8 mouse cellular contexts compared by ENCODE assay signal in the genomic region with DNA sequence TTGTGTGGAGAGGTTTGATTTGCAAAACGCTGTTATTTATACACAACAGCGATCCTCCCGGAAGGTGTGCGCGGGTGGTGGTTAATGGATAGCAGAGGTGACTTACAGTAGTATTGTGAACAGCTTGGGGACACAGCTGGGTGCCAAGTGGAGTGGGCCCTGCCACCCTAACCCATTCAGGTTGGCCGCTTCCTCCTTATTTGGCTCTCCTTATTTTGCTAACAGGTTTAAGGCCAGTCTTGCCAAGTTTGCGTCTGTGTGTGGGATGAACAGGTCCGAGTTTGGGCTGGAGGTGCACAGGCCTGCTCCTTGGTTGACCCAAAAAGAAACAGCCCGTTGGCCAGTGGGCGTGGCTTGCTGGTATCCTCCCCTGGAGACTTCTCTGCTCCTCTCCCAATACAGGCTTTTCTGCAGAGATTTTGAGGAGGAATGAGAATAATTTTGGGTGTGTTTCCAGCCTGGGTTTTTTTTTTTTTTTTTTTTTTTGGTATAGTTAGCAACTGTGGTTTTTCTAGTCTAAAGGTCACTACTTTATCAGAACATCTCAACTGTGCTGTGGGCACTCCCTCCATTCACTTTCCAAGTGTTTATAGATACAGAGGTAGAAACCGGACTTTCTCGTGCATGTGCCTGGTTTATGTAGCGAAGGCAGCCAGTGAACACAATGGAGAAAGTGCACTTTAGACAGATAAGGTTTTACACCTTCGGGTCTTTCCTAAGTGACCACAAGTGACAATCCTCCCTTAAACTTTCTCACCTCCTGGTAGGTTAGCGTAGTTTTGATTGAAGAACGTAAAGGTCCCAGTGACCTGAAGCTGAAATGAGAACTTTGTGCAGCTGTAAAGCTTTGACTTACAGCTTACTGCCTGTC. TPM values are rescaled to one million over a fixed set of nuclear protein-coding genes. Genes with fewer than 3 reads are reported as not detected.
DNase-seq lines count a peak whose midpoint lies in the region; ATAC-seq and TF ChIP-seq lines count a peak whose summit lies in the region.

No protein-coding gene starts in this region.

- H3K27ac ChIP-seq in left cerebral cortex, adult 2 months = peak overlapping the region; percentile 92
- H3K27ac ChIP-seq in neural tube, embryonic 13.5 days (replicated peaks) = peak overlapping the region; percentile 96; the same call in 1 of the 2 replicates

- H3K4me2 ChIP-seq in neural tube, embryonic 13.5 days = peak overlapping the region; percentile 95

- peak; percentile 30 for ATAC-seq in common myeloid progenitor, adult 5-6 weeks (replicated peaks; ENCODE audit: low read depth, poor library complexity, severe bottlenecking)
- ATAC-seq in neural tube, embryonic 13.5 days (ENCODE audit: low read depth) = peak; percentile 32; the same call in 1 of the 2 replicates

- DNase-seq in left cerebral cortex, adult 2 months (ENCODE audit: extremely low spot score in 1 of 2, low spot score in 2 of 2) = no peak
- no peak for DNase-seq in left cerebral cortex, adult 9 months (ENCODE audit: low spot score in 2 of 2)
- DNase-seq in heart, adult 18-20 months = peak; percentile 65 to 68
- DNase-seq in kidney, adult 11 months = peak; percentile 74
- peak; percentile 44 for DNase-seq in lung, adult 2 months
- peak; percentile 64 for DNase-seq in thymus, postnatal 25 days

- H3K27me3 ChIP-seq in neural tube, embryonic 13.5 days = no peaks in the 10 kb centered on the region

- intact Hi-C loops in left cerebral cortex, adult 2 months (cut with DNase I) = loop anchor here (5.0 to 10.0 kb wide), 3 partner anchors 142 to 288 kb away; partner anchors contain the start of gene 1500015O10Rik

- no peaks in the 10 kb centered on the region for H3K9me3 ChIP-seq in neural tube, embryonic 13.5 days

- no peaks in the 10 kb centered on the region for H3K36me3 ChIP-seq in neural tube, embryonic 13.5 days

- 6% methylated on average over 16 of the region's 16 CpGs for WGBS in lung, adult 2 months
- 18% methylated on average over 16 of the region's 16 CpGs for WGBS in neural tube, embryonic 13.5 days

- H3K4me3 ChIP-seq in left cerebral cortex, adult 2 months = peak overlapping the region; percentile 95
- peak overlapping the region; percentile 78 for H3K4me3 ChIP-seq in lung, adult 2 months (replicated peaks; ENCODE audit: extremely low read depth, low read depth, low read length)
- H3K4me3 ChIP-seq in neural tube, embryonic 13.5 days = peak overlapping the region; percentile 98

- no peak for TF ChIP-seq CTCF in left cerebral cortex, adult 2 months (IDR thresholded peaks at IDR 0.05)
- TF ChIP-seq CTCF in lung, adult 2 months (IDR thresholded peaks at IDR 0.05; ENCODE audit: insufficient read depth, low read length) = no peak

- peaks cover 11% of the 10 kb centered on the region; the same call in 1 of the 2 replicates for H3K4me1 ChIP-seq in lung, adult 2 months (ENCODE audit: control insufficient read depth, insufficient read depth, low read length)
- peaks cover 40% of the 10 kb centered on the region for H3K4me1 ChIP-seq in neural tube, embryonic 13.5 days (replicated peaks)

- peak overlapping the region; percentile 97 for H3K9ac ChIP-seq in neural tube, embryonic 13.5 days

- TF ChIP-seq POLR2A in lung, adult 2 months (IDR thresholded peaks at IDR 0.05; ENCODE audit: borderline replicate concordance, extremely low read depth, low read depth, low read length) = no peak

RNA-seq across cellular contexts. Expression of gene Nck2, which starts 2.6 kb away (rescaled TPM):
- total RNA-seq in left cerebral cortex, adult 2 months (2021) = 10 to 100 TPM; 38.3 to 38.7 TPM
- total RNA-seq in common myeloid progenitor, adult 5-6 weeks (2017) = 16.6 and 25.2 TPM in 2 replicates
- 10 to 100 TPM; 12.9 to 13.0 TPM for total RNA-seq in heart, adult 18-20 months (2021)
- polyA plus RNA-seq in lung, adult 2 months (2012; rRNA removed) = 39.1 and 43.4 TPM in 2 replicates
- 33.9 and 39.9 TPM in 2 replicates for polyA plus RNA-seq in neural tube, embryonic 13.5 days (2015; fragmentation: Nextera tagmentation; extraction: Ambion mirVana)

Comparison
In these comparisons a context has a peak if more than half of its experiments do, and no peak if none do; other contexts are left out.
1. DNase-seq: peak in heart, adult 18-20 months (2 of 2), kidney, adult 11 months (single experiment), lung, adult 2 months (single experiment) and thymus, postnatal 25 days (single experiment); none in left cerebral cortex, adult 2 months (0 of 2) and left cerebral cortex, adult 9 months (0 of 2).
2. Peak in every context shown above with its lines, with median percentiles within 50 percentile points of each other: H3K4me3 ChIP-seq.